12 mouse cellular contexts compared by ENCODE assay signal in genomic region chr16:95457006-95457405, GRCm38 (mm10).
DNase-seq lines count a peak whose midpoint lies in the region; ATAC-seq and TF ChIP-seq lines count a peak whose summit lies in the region.
"Had no signal": no experiment of that assay in that cellular context is flagged by ENCODE, and none has a peak within 500 bp of the region (broad histone marks: within the 10 kb centered on the region; RNA-seq: fewer than 3 reads in every experiment).

No protein-coding gene starts in this region.

- H3K27ac ChIP-seq in heart, embryonic 11.5 days (ENCODE audit: low read depth, low read length): no peak overlapping the region
- peak overlapping the region; percentile 60 for H3K27ac ChIP-seq in liver, adult 2 months (replicated peaks; ENCODE audit: insufficient read depth, low read depth, low read length)
- peak overlapping the region; percentile 75 for H3K27ac ChIP-seq in cortical plate, adult 2 months (ENCODE audit: insufficient read depth, low read length)
- H3K27ac ChIP-seq in liver, embryonic 13.5 days: no peak overlapping the region
- H3K27ac ChIP-seq: hindbrain, embryonic 13.5 days; limb, embryonic 15.5 days had no signal

- no peak for TF ChIP-seq CTCF in liver, adult 2 months (IDR thresholded peaks at IDR 0.05; ENCODE audit: low read depth, low read length)
- TF ChIP-seq CTCF in cortical plate, adult 2 months (IDR thresholded peaks at IDR 0.05; ENCODE audit: extremely low read depth, insufficient read depth, low read length): no peak

- 58% methylated on average over 3 of the region's 3 CpGs for WGBS in heart, embryonic 11.5 days (ENCODE audit: insufficient replicate concordance)
- 70% methylated on average over 3 of the region's 3 CpGs for WGBS in liver, adult 2 months
- 25% methylated on average over 3 of the region's 3 CpGs for WGBS in liver, embryonic 13.5 days (ENCODE audit: insufficient replicate concordance)

- TF ChIP-seq POLR2A in liver, adult 2 months (IDR thresholded peaks at IDR 0.05; ENCODE audit: extremely low read depth, insufficient read depth, low read length): no peak
- TF ChIP-seq POLR2A in cortical plate, adult 2 months (IDR thresholded peaks at IDR 0.05; ENCODE audit: extremely low read depth, insufficient read depth, low read length): no peak

- no peaks in the 10 kb centered on the region for H3K36me3 ChIP-seq in heart, embryonic 11.5 days (ENCODE audit: control insufficient read depth, insufficient read depth, low read length)
- H3K36me3 ChIP-seq in liver, adult 2 months (ENCODE audit: control insufficient read depth, insufficient read depth, low read length): no peaks in the 10 kb centered on the region
- H3K36me3 ChIP-seq in liver, embryonic 13.5 days: no peaks in the 10 kb centered on the region
- H3K36me3 ChIP-seq: hindbrain, embryonic 13.5 days; limb, embryonic 15.5 days had no signal

- H3K4me1 ChIP-seq in heart, embryonic 11.5 days (ENCODE audit: control insufficient read depth, insufficient read depth, low read length): peaks cover 3% of the 10 kb centered on the region; the same call in 1 of the 2 replicates
- H3K4me1 ChIP-seq in liver, adult 2 months (ENCODE audit: control insufficient read depth, insufficient read depth, low read length): no peaks in the 10 kb centered on the region
- no peaks in the 10 kb centered on the region for H3K4me1 ChIP-seq in cortical plate, adult 2 months (ENCODE audit: control insufficient read depth, insufficient read depth, low read length)
- H3K4me1 ChIP-seq in liver, embryonic 13.5 days (replicated peaks): peaks cover 4% of the 10 kb centered on the region; the same call in 1 of the 2 replicates
- H3K4me1 ChIP-seq: hindbrain, embryonic 13.5 days had no signal

- H3K9ac ChIP-seq in heart, embryonic 11.5 days (ENCODE audit: low read depth, low read length): peak overlapping the region; percentile 0
- peak overlapping the region; percentile 60 for H3K9ac ChIP-seq in liver, adult 2 months (ENCODE audit: low read depth, low read length)
- H3K9ac ChIP-seq in liver, embryonic 13.5 days: peak overlapping the region; percentile 29; the same call in 1 of the 2 replicates
- H3K9ac ChIP-seq: hindbrain, embryonic 13.5 days; limb, embryonic 15.5 days had no signal

- 0 out of 2 replicates have a peak, but pooled peaks cover 4% of the 10 kb centered on the region for H3K79me2 ChIP-seq in liver, adult 2 months (ENCODE audit: control insufficient read depth, insufficient read depth, low read length)

- H3K4me3 ChIP-seq in heart, embryonic 11.5 days (ENCODE audit: low read depth, low read length): peak overlapping the region; percentile 35
- H3K4me3 ChIP-seq in liver, adult 2 months (ENCODE audit: insufficient read depth, low read depth, low read length): peak overlapping the region; percentile 49
- peak overlapping the region; percentile 27; the same call in 1 of the 2 replicates for H3K4me3 ChIP-seq in cortical plate, adult 2 months (ENCODE audit: insufficient read depth, low read length)
- peak overlapping the region; percentile 45 for H3K4me3 ChIP-seq in liver, embryonic 13.5 days (replicated peaks)
- H3K4me3 ChIP-seq: hindbrain, embryonic 13.5 days; limb, embryonic 15.5 days had no signal

- H3K4me2 ChIP-seq in heart, embryonic 11.5 days: peak overlapping the region; percentile 50
- peak overlapping the region; percentile 30 for H3K4me2 ChIP-seq in liver, embryonic 13.5 days
- H3K4me2 ChIP-seq: limb, embryonic 15.5 days had no signal

- DNase-seq in heart, postnatal 4 days: no peak
- no peak for DNase-seq in liver, adult 2 months (ENCODE audit: extremely low read depth, low read depth, low spot score)
- DNase-seq in liver: no peak
- no peak for DNase-seq in liver, embryonic 13.5 days
- DNase-seq in adrenal gland, adult (ENCODE audit: inconsistent age in 2 of 2, low spot score in 1 of 2): no peak
- DNase-seq: adrenal gland, adult 2 months; thymus, postnatal 4 days had no signal

- ATAC-seq in heart, embryonic 11.5 days (replicated peaks; ENCODE audit: insufficient number of reproducible peaks, low FRiP score, low TSS enrichment): no peak
- no peak for ATAC-seq in liver, embryonic 13.5 days (ENCODE audit: low read depth)
- no peak for ATAC-seq in frontal cortex, adult (ENCODE audit: low TSS enrichment)

- no peaks in the 10 kb centered on the region for H3K27me3 ChIP-seq in heart, embryonic 11.5 days (ENCODE audit: control insufficient read depth, insufficient read depth, low read length)
- H3K27me3 ChIP-seq in liver, adult 2 months (ENCODE audit: control insufficient read depth, insufficient read depth, low read length): no peaks in the 10 kb centered on the region
- peaks cover 28% of the 10 kb centered on the region for H3K27me3 ChIP-seq in liver, embryonic 13.5 days
- H3K27me3 ChIP-seq: hindbrain, embryonic 13.5 days; limb, embryonic 15.5 days had no signal

- no peaks in the 10 kb centered on the region for H3K9me3 ChIP-seq in heart, embryonic 11.5 days (replicated peaks; ENCODE audit: control insufficient read depth, low read length)
- no peaks in the 10 kb centered on the region for H3K9me3 ChIP-seq in liver, embryonic 13.5 days (replicated peaks)
- H3K9me3 ChIP-seq: hindbrain, embryonic 13.5 days; limb, embryonic 15.5 days had no signal

Comparison
In these comparisons a context has a peak if more than half of its experiments do, and no peak if none do; other contexts are left out.
1. H3K27ac ChIP-seq: peak in liver, adult 2 months (single experiment) and cortical plate, adult 2 months (single experiment); none in heart, embryonic 11.5 days (single experiment) and liver, embryonic 13.5 days (single experiment).
2. H3K9ac ChIP-seq: peak in every context shown above with its lines; median percentile 60 in liver, adult 2 months; 29 in liver, embryonic 13.5 days; 0 in heart, embryonic 11.5 days.
3. Peak in every context shown above with its lines, with median percentiles within 50 percentile points of each other: H3K4me3 ChIP-seq.